Mouse (Mus musculus) heart, embryonic 11.5 days (tissue): ENCODE measurements around the gene Gm438. TPM values are rescaled to one million over a fixed set of nuclear protein-coding genes. Genes with fewer than 3 reads are reported as not detected.
"Not testable (repeated sequence)": the region's sequence is repeated elsewhere in the genome, so short reads cannot be mapped to it uniquely, and the experiment has no call there.

Source experiments
- ATAC-seq: fragments of 200-750 bp; cut with Nextera tagmentation; replicated peaks from 2 replicates; pipeline ENCODE4 v1.8.0; 2017; ENCODE audit warnings: moderate library complexity; ENCODE audit not compliant: insufficient number of reproducible peaks, low FRiP score, low TSS enrichment
- H3K27ac ChIP-seq: fragments of 300-500 bp; sonication (generic); 2 replicates; pipeline ENCODE4 v1.5.1; 2014; ENCODE audit warnings: mild to moderate bottlenecking, low read depth, low read length
- H3K27me3 ChIP-seq: fragments of 300-500 bp; sonication (generic); 2 replicates; pipeline ENCODE4 v1.6.1; 2014; ENCODE audit warnings: mild to moderate bottlenecking, low read length, mixed read lengths; ENCODE audit not compliant: control insufficient read depth, insufficient read depth
- H3K36me3 ChIP-seq: fragments of 300-500 bp; sonication (generic); 2 replicates; pipeline ENCODE4 v1.6.1; 2014; ENCODE audit warnings: mild to moderate bottlenecking, low read length, moderate library complexity, mixed read lengths; ENCODE audit not compliant: control insufficient read depth, insufficient read depth
- H3K4me1 ChIP-seq: fragments of 300-500 bp; sonication (generic); 2 replicates; pipeline ENCODE4 v1.6.1; 2014; ENCODE audit warnings: low read length; ENCODE audit not compliant: control insufficient read depth, insufficient read depth
- H3K4me2 ChIP-seq: fragments of 300-500 bp; sonication (generic); 2 replicates; pipeline ENCODE4 v1.6.1; 2014; ENCODE audit warnings: mild to moderate bottlenecking, moderate library complexity
- H3K4me3 ChIP-seq: fragments of 300-500 bp; sonication (generic); 2 replicates; pipeline ENCODE4 v1.5.1; 2014; ENCODE audit warnings: low read depth, low read length
- H3K9ac ChIP-seq: fragments of 300-500 bp; sonication (generic); 2 replicates; pipeline ENCODE4 v1.6.1; 2014; ENCODE audit warnings: mild to moderate bottlenecking, low read depth, low read length, moderate library complexity
- H3K9me3 ChIP-seq: fragments of 300-500 bp; sonication (generic); replicated peaks from 2 replicates; pipeline ENCODE4 v1.6.1; 2016; ENCODE audit warnings: low read length; ENCODE audit not compliant: control insufficient read depth
- WGBS: fragments of 180-500 bp; shearing (Covaris S2); extraction: QIAGEN DNeasy Blood & Tissue Kit; methylation state at CpG from one replicate; pipeline ENCODE4 v1.1.7; 2014; ENCODE audit not compliant: insufficient replicate concordance; 5-methylcytosine and 5-hydroxymethylcytosine counted together
- polyA plus RNA-seq: library from polyadenylated mRNA; unstranded; fragments of >200 nt; fragmentation: Nextera tagmentation; extraction: Ambion mirVana; gene quantifications from 2 replicates; pipeline ENCODE4 v1.2.1, GENCODE M21; 2014

Gm438 gene
- polyA plus RNA-seq = not detected in 2 replicates

DNA sequence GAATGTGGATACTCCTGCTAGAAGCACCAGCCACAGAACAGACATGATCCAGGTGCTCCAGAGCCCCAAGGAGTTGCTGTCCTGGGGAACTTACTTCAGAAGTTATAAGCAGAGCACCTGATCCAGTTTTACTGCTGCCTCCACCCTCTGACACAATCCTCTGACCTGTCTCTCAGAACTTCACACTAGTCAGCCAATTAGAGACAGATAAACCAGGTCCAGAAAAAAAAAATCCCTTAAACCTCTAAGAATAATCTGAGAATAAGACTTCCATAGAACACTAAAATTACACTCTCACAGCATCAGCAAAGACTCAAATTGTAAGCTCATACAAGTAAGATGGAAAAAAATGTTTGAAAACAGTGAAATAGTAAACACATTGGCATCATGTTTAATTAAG lies at the start of gene Gm438:
TSS of gene Gm438 (minus strand) at position 101 of the 400 bp plus-strand sequence.
- Histone ChIP-seq H3K4me3 (no peak within 1 kb of the TSS), H3K27ac (no peak within 1 kb of the TSS), H3K36me3 (no peaks in the 10 kb centered on the region)

DNA sequence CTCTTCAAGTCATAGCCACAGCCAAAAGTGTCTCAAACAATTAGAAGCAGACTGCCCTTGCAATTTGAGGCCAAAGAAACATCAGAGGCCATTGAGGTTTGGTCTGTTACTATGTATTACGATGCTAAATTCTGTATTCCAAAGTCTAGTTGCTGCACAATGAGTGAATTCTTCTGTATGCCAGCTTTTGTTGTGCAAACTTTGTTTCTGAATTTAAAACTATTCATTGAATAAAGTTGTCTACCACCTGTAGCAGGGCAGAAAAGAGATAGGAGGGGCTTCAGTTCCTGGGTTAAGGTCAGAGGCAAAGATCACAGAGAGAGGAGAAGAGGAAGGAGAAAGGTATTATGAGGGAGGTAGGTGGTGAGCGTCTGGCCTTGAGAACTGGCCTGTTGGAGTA lies 38.3 kb upstream of the Gm438 start:
- Histone ChIP-seq H3K4me1 (no peaks in the 10 kb centered on the region), H3K9ac (no peak overlapping the region), H3K27me3 (no peaks in the 10 kb centered on the region), H3K4me2 (no peak overlapping the region), H3K27ac (no peak overlapping the region), H3K4me3 (no peak overlapping the region), H3K36me3 (no peaks in the 10 kb centered on the region), H3K9me3 (no peaks in the 10 kb centered on the region)
- 65% methylated on average over 2 of the region's 2 CpGs for WGBS
- no peak for ATAC-seq

More for the DNA sequence above, at the start of gene Gm438:
- Histone ChIP-seq H3K4me1 (no peaks in the 10 kb centered on the region), H3K4me2 (no peak within 1 kb of the TSS), H3K9ac (no peak within 1 kb of the TSS), H3K27me3 (no peaks in the 10 kb centered on the region), H3K9me3 (no peaks in the 10 kb centered on the region)
- no peak for ATAC-seq

DNA sequence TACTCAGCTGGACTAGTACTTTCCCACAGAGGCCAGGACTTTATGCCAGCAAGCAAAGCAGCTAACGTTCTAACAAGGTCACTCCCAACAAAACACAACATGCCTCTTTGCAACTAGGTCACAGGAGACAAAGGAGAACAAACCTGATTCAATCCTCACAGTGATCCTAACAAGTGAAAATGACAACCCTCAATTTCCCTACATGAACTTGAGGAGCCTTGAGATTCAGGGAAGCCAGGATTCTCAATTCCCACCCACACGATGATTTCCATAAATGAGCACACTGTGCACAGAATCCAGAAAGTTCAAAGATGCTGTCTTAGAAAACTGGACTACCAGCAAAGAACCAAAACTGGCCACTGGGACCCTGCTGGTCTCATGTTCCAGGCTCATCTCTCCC lies 37.6 kb upstream of the Gm438 start:
- Histone ChIP-seq H3K4me3 (no peak overlapping the region), H3K9me3 (no peaks in the 10 kb centered on the region), H3K27me3 (no peaks in the 10 kb centered on the region), H3K27ac (no peak overlapping the region), H3K9ac (no peak overlapping the region), H3K4me2 (no peak overlapping the region), H3K36me3 (no peaks in the 10 kb centered on the region), H3K4me1 (no peaks in the 10 kb centered on the region)
- no peak for ATAC-seq
- 82% methylated on average over 2 of the region's 2 CpGs for WGBS

DNA sequence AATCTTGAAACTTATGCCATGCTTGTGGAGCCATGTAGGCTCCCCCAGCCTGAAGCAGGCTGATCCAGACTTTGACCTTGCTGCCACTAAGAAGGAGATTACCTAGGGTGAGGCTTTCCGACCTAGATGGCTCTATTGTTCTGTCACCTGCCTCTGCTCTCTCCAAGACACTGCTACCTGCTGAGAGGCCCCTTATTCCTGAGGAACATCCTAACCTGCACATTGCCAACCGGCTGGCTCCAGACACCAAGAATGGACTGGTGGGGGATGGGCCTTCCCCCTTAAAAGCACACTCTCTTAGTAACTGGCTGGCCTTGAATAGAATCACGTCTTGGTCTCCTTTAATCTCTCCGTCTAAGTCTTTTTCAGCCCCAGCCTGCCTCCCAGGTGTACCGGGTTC lies 20.8 kb upstream of the Gm438 start:
- not testable (repeated sequence) for H3K36me3 ChIP-seq, H3K4me1 ChIP-seq, ATAC-seq, H3K4me3 ChIP-seq, H3K27ac ChIP-seq, H3K9me3 ChIP-seq, H3K27me3 ChIP-seq, H3K4me2 ChIP-seq, H3K9ac ChIP-seq
- 49% methylated on average over 5 of the region's 5 CpGs for WGBS

DNA sequence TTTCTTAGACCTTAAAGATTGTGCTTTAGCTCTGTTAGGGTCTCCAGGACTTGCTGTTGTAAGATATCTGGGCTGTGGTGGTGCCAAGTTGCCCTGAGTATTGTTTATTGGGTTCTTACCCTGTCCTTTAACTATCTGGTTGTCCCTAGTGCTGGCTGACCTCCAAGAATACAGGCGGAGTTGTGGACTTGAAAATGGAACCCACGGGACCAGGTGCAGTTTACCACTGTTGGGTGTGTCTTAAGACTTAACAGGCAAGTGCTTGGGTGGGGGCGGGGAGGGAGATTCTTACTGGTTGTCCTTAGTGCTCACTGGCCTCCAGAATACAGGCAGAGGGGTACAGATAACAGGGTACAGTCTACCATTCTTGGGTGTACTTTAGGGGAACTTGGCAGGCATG lies 17.2 kb upstream of the Gm438 start:
- H3K4me3 ChIP-seq = no peak overlapping the region
- no peak for ATAC-seq
- H3K9ac ChIP-seq = no peak overlapping the region
- H3K27ac ChIP-seq = no peak overlapping the region
- WGBS = 60% methylated on average over 3 of the region's 3 CpGs
- H3K27me3 ChIP-seq = no peaks in the 10 kb centered on the region
- H3K4me1 ChIP-seq = no peaks in the 10 kb centered on the region
- no peaks in the 10 kb centered on the region for H3K36me3 ChIP-seq
- no peaks in the 10 kb centered on the region for H3K9me3 ChIP-seq
- H3K4me2 ChIP-seq = no peak overlapping the region

DNA sequence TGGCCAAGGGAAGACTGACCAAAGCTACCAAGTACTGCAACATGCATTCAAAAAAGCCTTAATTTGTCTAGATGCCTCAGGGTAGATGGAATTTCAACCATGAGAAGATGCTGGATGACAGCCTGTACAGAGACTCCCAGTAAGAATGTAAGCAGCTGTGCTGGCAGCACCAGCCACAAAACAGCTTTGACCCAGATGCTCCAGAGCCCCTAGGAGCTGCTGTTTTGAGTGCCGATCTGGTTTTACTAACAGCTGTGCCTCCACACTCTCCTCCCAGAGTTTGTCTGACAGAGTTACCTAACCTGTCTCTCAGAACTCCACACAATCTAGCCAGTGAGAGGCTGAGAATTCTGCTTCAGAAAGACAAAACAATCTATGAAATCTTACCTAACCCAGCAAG lies 3.8 kb upstream of the Gm438 start:
- 52% methylated on average over 1 of the region's 1 CpGs for WGBS
- no peak overlapping the region for H3K27ac ChIP-seq
- no peaks in the 10 kb centered on the region for H3K36me3 ChIP-seq
- H3K4me2 ChIP-seq = no peak overlapping the region
- no peaks in the 10 kb centered on the region for H3K27me3 ChIP-seq
- no peak for ATAC-seq
- H3K4me3 ChIP-seq = no peak overlapping the region
- H3K9ac ChIP-seq = no peak overlapping the region
- H3K9me3 ChIP-seq = no peaks in the 10 kb centered on the region
- no peaks in the 10 kb centered on the region for H3K4me1 ChIP-seq

DNA sequence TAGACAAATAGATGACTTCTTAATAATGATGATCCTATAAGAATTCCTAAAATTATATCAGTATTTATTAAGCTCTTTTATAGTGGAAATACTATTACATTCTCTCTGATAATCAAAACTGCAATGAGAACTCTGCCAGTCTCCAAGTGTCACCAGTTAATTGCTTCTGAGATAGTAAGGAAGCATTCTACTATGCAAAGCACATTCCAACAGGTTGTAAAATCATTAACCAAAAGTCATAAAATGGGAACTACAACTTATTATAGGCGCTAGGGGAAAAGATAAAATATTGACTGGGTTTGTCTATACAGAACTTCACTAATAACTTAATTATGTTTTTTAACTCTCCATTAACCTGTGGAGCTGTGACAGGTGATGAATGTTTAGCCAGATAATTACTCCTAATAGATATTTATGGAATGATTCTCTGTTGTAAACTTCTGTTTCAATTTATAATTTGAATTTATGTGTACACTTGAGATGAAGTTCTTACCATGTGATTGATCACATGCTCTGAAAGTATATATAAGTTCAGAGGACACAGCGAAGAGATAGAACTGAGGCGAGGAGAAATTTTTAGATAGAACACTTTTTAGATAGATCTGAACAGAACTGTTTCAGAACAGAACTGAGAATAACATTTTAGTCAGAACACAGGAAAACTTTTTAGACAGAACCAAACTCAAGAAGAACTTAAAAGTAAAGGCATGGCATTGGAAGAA lies 3.7 kb downstream of the Gm438 start:
- no peaks in the 10 kb centered on the region for H3K27me3 ChIP-seq
- no peak overlapping the region for H3K27ac ChIP-seq
- no peaks in the 10 kb centered on the region for H3K9me3 ChIP-seq
- 68% methylated on average over 3 of the region's 3 CpGs for WGBS
- H3K9ac ChIP-seq = no peak overlapping the region
- no peak overlapping the region for H3K4me3 ChIP-seq
- H3K4me2 ChIP-seq = no peak overlapping the region
- ATAC-seq = no peak
- H3K36me3 ChIP-seq = no peaks in the 10 kb centered on the region
- no peaks in the 10 kb centered on the region for H3K4me1 ChIP-seq

DNA sequence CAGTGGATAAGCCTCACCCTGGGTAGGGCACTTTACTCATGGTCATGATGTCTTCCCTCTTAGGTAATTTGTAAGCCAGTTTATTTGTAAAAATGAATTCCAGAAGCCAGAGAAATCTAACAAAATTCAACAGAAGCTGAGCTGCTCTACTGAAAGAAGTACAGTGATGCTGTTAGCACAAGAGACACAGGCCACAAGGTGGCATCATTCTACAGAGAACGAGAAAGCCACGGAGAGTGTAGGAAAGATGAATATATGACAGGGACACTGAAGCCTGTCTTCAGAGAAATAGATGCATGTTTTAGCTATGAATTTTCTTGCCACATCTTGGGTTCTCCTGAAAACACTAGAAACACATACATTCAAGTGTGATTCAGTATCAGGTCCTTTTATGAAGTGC lies 20.7 kb downstream of the Gm438 start:
- no peaks in the 10 kb centered on the region for H3K36me3 ChIP-seq
- no peaks in the 10 kb centered on the region for H3K4me1 ChIP-seq
- no peak overlapping the region for H3K4me2 ChIP-seq
- H3K9me3 ChIP-seq = no peaks in the 10 kb centered on the region
- H3K4me3 ChIP-seq = no peak overlapping the region
- no peak overlapping the region for H3K27ac ChIP-seq
- ATAC-seq = no peak
- WGBS = 45% methylated on average over 2 of the region's 2 CpGs
- no peaks in the 10 kb centered on the region for H3K27me3 ChIP-seq
- H3K9ac ChIP-seq = no peak overlapping the region

DNA sequence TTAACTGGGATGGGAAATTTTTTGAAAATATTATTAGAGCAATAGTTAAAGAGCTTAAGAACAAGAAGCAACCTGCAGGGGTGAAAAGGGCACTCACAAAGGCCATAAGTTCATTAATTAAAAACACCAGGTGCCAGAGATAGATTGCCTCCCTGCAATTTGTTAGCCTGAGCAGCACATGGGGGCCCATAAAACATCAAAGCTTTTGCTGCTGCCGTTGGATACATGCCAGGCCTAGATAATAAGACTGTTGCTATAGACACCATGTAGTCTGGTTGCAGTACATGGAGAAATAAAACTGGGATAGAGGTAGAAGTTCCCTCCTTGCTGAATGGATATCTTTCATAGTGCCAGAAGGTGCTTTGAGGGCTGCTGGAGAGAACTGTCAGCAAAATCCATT lies 37.2 kb downstream of the Gm438 start:
- Histone ChIP-seq H3K36me3 (no peaks in the 10 kb centered on the region), H3K4me3 (no peak overlapping the region), H3K9me3 (no peaks in the 10 kb centered on the region), H3K27me3 (no peaks in the 10 kb centered on the region), H3K9ac (no peak overlapping the region), H3K4me1 (no peaks in the 10 kb centered on the region), H3K27ac (no peak overlapping the region), H3K4me2 (no peak overlapping the region)
- no peak for ATAC-seq
- WGBS = 38% methylated on average over 1 of the region's 1 CpGs
